24 mouse cellular contexts compared by ENCODE assay signal in genomic region chr13:21613922-21614321, GRCm38 (mm10). TPM values are rescaled to one million over a fixed set of nuclear protein-coding genes. Genes with fewer than 3 reads are reported as not detected.
"Had no signal": no experiment of that assay in that cellular context is flagged by ENCODE, and none has a peak within 500 bp of the region (broad histone marks: within the 10 kb centered on the region; RNA-seq: fewer than 3 reads in every experiment).

TSS of gene Olfr1362 (minus strand) at chr13:21614022.

- H3K9ac ChIP-seq: neural tube, embryonic 13.5 days; neural tube, embryonic 15.5 days; stomach, embryonic 15.5 days had no signal

- H3K27me3 ChIP-seq: neural tube, embryonic 13.5 days; neural tube, embryonic 15.5 days; stomach, embryonic 15.5 days had no signal

- H3K9me3 ChIP-seq: neural tube, embryonic 13.5 days; neural tube, embryonic 15.5 days; stomach, embryonic 15.5 days had no signal

- H3K4me2 ChIP-seq: neural tube, embryonic 13.5 days; neural tube, embryonic 15.5 days; stomach, embryonic 15.5 days had no signal

- H3K4me3 ChIP-seq: neural tube, embryonic 13.5 days; neural tube, embryonic 15.5 days; stomach, embryonic 15.5 days had no signal

- H3K27ac ChIP-seq: neural tube, embryonic 13.5 days; neural tube, embryonic 15.5 days; stomach, embryonic 15.5 days; stomach, postnatal 0 days had no signal

- DNase-seq: retina, postnatal 1 day; right cerebral cortex, adult 18-20 months; right cerebral cortex, postnatal 14 days; right cerebral cortex, postnatal 25 days; right cerebral cortex, postnatal 4 days; spleen, adult 18-20 months; thymus, adult 18-20 months; thymus, adult 2 months; thymus, postnatal 14 days; thymus, postnatal 25 days; thymus, postnatal 36 days; thymus, postnatal 4 days had no signal

- H3K4me1 ChIP-seq: neural tube, embryonic 13.5 days; neural tube, embryonic 15.5 days; stomach, embryonic 15.5 days had no signal

- H3K36me3 ChIP-seq: neural tube, embryonic 13.5 days; neural tube, embryonic 15.5 days; stomach, embryonic 15.5 days had no signal

RNA-seq across cellular contexts. Expression of gene Olfr1362, which starts in this region (rescaled TPM):
- polyA plus RNA-seq: neural tube, embryonic 13.5 days; neural tube, embryonic 14.5 days; neural tube, embryonic 15.5 days; small intestine, adult 2 months; spleen, adult 2 months; stomach, embryonic 14.5 days; stomach, embryonic 15.5 days; stomach, embryonic 16.5 days; stomach, postnatal 0 days; testis, adult 2 months; thymus, adult 2 months; thymus, postnatal 0 days; urinary bladder, adult 2 months had no signal
